Comparison of ENCODE assay signal across 27 mouse cellular contexts in genomic region chr6:83396711-83397110, GRCm38 (mm10). TPM values are rescaled to one million over a fixed set of nuclear protein-coding genes. Genes with fewer than 3 reads are reported as not detected.
A peak's percentile ranks its signal among the peaks of the same experiment; 100 is the strongest.
DNase-seq lines count a peak whose midpoint lies in the region; ATAC-seq and TF ChIP-seq lines count a peak whose summit lies in the region.
"Had no signal": no experiment of that assay in that cellular context is flagged by ENCODE, and none has a peak within 500 bp of the region (broad histone marks: within the 10 kb centered on the region; RNA-seq: fewer than 3 reads in every experiment).

No protein-coding gene starts in this region.

- peaks cover 6% of the 10 kb centered on the region for H3K4me1 ChIP-seq in lung, adult 2 months (ENCODE audit: control insufficient read depth, insufficient read depth, low read length)
- H3K4me1 ChIP-seq: embryonic facial prominence, embryonic 10.5 days; forebrain, embryonic 12.5 days; heart, embryonic 12.5 days; hindbrain, embryonic 10.5 days; intestine, embryonic 15.5 days had no signal

- DNase-seq in cerebellum, adult 9-11 months, result peak; percentile 26
- peak; percentile 40 for DNase-seq in layer of hippocampus, adult 9-11 months
- no peak for DNase-seq in layer of hippocampus, postnatal 10 days (ENCODE audit: low spot score in 2 of 2)
- peak; percentile 28 for DNase-seq in lung, postnatal 36 days
- no peak for DNase-seq in lung, adult 2 months
- DNase-seq: adrenal gland, adult 8-10 months; adrenal gland, postnatal 25 days; cerebellum, adult 9-10 months; cerebellum, postnatal 36 days; embryo, embryonic 11 days; gastrocnemius, postnatal 10 days; heart, adult 11 months; heart, postnatal 10 days; heart, postnatal 36 days had no signal

- TF ChIP-seq POLR2A in lung, adult 2 months (IDR thresholded peaks at IDR 0.05; ENCODE audit: borderline replicate concordance, extremely low read depth, low read depth, low read length), result no peak

- ATAC-seq in cerebellum, adult (ENCODE audit: insufficient number of reproducible peaks, low FRiP score, low TSS enrichment), result no peak
- ATAC-seq: activated CD4-positive, CD25-positive, alpha-beta regulatory T cell, adult 4 months; forebrain, embryonic 15.5 days; hindbrain, embryonic 16.5 days; intestine, embryonic 15.5 days had no signal

- WGBS in lung, adult 2 months, result 65% methylated on average over 2 of the region's 2 CpGs

- H3K4me3 ChIP-seq in lung, adult 2 months (replicated peaks; ENCODE audit: extremely low read depth, low read depth, low read length), result no peak overlapping the region
- H3K4me3 ChIP-seq: embryonic facial prominence, embryonic 10.5 days; embryonic facial prominence, embryonic 13.5 days; erythroblast, embryonic 14.5 days; forebrain, embryonic 12.5 days; forebrain, embryonic 15.5 days; heart, embryonic 12.5 days; heart, embryonic 15.5 days; hindbrain, embryonic 10.5 days; hindbrain, embryonic 13.5 days; intestine, embryonic 15.5 days had no signal

- TF ChIP-seq CTCF in lung, adult 2 months (IDR thresholded peaks at IDR 0.05; ENCODE audit: insufficient read depth, low read length), result no peak

RNA-seq across cellular contexts. Expression of gene Bola3, which starts 47.8 kb away (rescaled TPM):
- 10 to 100 TPM; 35.5 to 36.3 TPM for total RNA-seq in layer of hippocampus, postnatal 10 days (2021)
- 7.5 and 12.5 TPM in 2 replicates for polyA plus RNA-seq in lung, adult 2 months (2012; rRNA removed)

Comparison
In these comparisons a context has a peak if more than half of its experiments do, and no peak if none do; other contexts are left out.
1. DNase-seq: peak in cerebellum, adult 9-11 months (single experiment), layer of hippocampus, adult 9-11 months (single experiment) and lung, postnatal 36 days (single experiment); none in layer of hippocampus, postnatal 10 days (0 of 2) and lung, adult 2 months (single experiment).